Mouse (Mus musculus): ENCODE measurements around the gene Cbx6. TPM values are rescaled to one million over a fixed set of nuclear protein-coding genes. Genes with fewer than 3 reads are reported as not detected.
"Not testable (repeated sequence)": the region's sequence is repeated elsewhere in the genome, so short reads cannot be mapped to it uniquely, and the experiment has no call there.

Gene Cbx6
- polyA plus RNA-seq, 1 experiment from 2014 or later: 24.0 TPM

- no peaks in the 10 kb centered on the region for H3K27me3 ChIP-seq (ENCODE audit: low read depth, poor library complexity, severe bottlenecking)
- WGBS: 90% methylated on average over 14 of the region's 14 CpGs
- H3K36me3 ChIP-seq: peaks cover 82% of the 10 kb centered on the region
- no peak overlapping the region for H3K4me3 ChIP-seq
- no peaks in the 10 kb centered on the region for H3K9me3 ChIP-seq (replicated peaks)
- no peak for DNase-seq (ENCODE audit: low spot score)
- peak overlapping the region; percentile 42; the same call in 1 of the 2 replicates for H3K27ac ChIP-seq (replicated peaks)
- peaks cover 81% of the 10 kb centered on the region for H3K4me1 ChIP-seq
Measured at GRCm38 (mm10) chr15:79827061-79827777, 7.3 kb downstream of the Cbx6 start.

DNA sequence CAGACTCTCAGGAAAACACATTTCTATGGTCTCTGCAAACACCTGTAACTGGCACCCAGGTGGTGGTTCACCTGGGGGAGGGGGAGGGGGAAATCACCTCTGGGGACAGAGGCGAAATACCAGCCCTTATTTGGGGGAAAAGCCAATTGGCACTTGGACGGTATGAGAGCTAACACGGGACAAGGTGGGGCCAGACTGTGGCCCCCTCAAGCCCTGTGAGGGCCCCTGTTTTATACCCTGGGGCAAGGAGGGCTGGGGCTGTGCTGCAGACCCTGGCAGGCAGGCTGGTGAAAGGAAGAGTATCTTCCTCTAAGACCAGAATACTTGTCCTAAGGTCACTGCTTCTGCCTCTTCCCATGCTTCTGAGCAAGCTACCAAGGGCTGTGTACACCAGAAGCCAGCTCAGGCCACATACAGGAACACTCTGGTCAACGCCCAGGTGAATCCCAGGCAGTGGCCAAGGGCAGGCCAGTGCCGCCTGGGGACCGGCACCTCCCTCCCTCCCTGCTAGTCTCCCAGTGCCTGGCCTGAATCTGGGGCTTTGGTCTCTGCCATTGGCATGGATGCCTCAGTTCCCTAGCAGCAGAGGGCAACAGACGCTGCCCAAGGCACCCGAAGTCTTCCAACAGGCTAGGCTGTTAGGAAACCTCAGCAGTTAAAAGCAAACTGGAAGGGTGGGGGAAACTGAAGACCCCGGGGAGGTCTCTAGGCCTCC is 8.1 kb downstream of the Cbx6 start:
- Histone ChIP-seq H3K4me3 (no peak overlapping the region), H3K27ac (replicated peaks) (no peak overlapping the region), H3K27me3 (ENCODE audit: low read depth, poor library complexity, severe bottlenecking) (no peaks in the 10 kb centered on the region), H3K9me3 (replicated peaks) (no peaks in the 10 kb centered on the region), H3K4me1 (peaks cover 75% of the 10 kb centered on the region), H3K36me3 (peaks cover 77% of the 10 kb centered on the region)
- DNase-seq (ENCODE audit: low spot score): no peak
- WGBS: 88% methylated on average over 9 of the region's 9 CpGs

DNA sequence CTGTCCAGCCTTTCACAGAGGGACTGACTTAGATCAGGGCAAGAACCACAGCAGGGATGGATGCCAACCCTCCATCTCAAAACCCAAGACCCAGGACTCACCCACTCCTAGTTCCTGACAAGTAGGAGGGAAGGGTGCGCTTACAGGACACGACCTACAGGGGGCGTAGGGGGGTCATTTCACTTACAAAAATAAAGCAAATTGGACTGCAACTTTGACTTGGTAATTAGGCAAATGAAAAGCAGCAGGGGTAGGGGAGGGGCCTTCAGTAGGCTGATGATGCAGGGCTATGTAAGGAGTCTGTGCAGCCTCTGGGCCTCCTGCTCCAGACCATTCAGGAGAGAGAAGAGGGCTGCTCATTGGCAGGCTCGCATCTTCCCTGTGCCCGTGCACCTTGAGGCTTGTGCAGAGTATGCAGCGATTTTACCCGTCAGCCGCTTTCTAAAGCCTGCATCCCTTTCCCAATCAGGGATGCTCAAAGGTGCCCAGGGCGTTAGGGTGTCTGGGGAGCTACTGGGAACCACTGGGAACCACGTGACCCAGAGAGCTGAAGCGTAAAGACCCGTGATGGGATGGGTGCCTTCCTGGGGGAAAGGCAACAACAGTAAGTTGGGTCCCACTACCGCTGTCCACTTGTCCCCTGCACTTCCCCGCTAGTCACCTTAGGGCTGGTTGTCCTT is 9.2 kb downstream of the Cbx6 start:
- Histone ChIP-seq H3K27me3 (ENCODE audit: low read depth, poor library complexity, severe bottlenecking) (no peaks in the 10 kb centered on the region), H3K36me3 (peaks cover 73% of the 10 kb centered on the region), H3K4me3 (no peak overlapping the region), H3K27ac (replicated peaks) (no peak overlapping the region), H3K9me3 (replicated peaks) (no peaks in the 10 kb centered on the region), H3K4me1 (peaks cover 66% of the 10 kb centered on the region)
- DNase-seq (ENCODE audit: low spot score): peak; percentile 44
- 61% methylated on average over 14 of the region's 14 CpGs for WGBS

DNA sequence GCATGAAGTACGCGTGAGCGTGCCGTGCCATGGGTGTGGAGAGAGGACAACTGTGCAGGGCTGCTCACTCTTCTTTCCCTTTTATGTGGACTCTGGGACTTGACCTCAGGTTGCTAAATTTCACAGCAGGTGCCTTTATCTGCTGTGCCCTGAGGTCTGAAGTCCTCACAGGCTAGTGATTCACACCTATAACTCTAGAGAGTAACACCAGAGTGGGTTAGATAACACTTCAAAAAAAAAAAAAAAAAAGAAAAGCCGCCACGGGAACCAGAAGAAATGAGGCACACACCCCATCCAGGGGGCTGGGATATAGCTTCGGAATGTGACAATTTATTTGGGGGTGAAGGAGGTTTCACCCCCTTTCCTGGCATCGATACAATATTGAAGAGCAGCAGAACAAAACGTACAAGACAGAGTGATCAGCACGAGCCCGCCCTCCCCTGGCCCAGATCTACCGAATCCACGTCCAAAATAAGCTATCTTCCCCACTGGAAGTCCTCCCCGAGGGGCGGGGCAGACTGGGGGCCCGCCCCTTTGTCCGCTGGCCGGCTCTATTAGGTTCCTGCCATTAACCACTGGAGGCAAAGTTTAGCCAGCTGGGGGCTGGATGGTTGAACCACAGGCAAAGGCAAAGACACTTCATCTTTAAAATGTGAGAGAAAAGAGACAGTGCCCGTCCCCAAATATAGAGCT is 10.8 kb downstream of the Cbx6 start:
- Histone ChIP-seq H3K36me3 (peaks cover 63% of the 10 kb centered on the region), H3K27ac (replicated peaks) (no peak overlapping the region)

GRCm38 (mm10) chr15:79822265-79823199 is 12.0 kb downstream of the Cbx6 start:
- Histone ChIP-seq H3K4me1 (peaks cover 38% of the 10 kb centered on the region), H3K36me3 (peaks cover 51% of the 10 kb centered on the region), H3K4me3 (no peak overlapping the region), H3K27me3 (ENCODE audit: low read depth, poor library complexity, severe bottlenecking) (no peaks in the 10 kb centered on the region), H3K27ac (replicated peaks) (no peak overlapping the region), H3K9me3 (replicated peaks) (0 out of 2 replicates have a peak, but pooled peaks cover 5% of the 10 kb centered on the region)
- DNase-seq (ENCODE audit: low spot score): no peak
- WGBS: 77% methylated on average over 13 of the region's 13 CpGs

More for the DNA sequence above, 10.8 kb downstream of the Cbx6 start:
- no peak overlapping the region for H3K4me3 ChIP-seq
- H3K27me3 ChIP-seq (ENCODE audit: low read depth, poor library complexity, severe bottlenecking): no peaks in the 10 kb centered on the region
- DNase-seq (ENCODE audit: low spot score): no peak
- 79% methylated on average over 19 of the region's 19 CpGs for WGBS
- peaks cover 50% of the 10 kb centered on the region for H3K4me1 ChIP-seq
- H3K9me3 ChIP-seq (replicated peaks): no peaks in the 10 kb centered on the region

DNA sequence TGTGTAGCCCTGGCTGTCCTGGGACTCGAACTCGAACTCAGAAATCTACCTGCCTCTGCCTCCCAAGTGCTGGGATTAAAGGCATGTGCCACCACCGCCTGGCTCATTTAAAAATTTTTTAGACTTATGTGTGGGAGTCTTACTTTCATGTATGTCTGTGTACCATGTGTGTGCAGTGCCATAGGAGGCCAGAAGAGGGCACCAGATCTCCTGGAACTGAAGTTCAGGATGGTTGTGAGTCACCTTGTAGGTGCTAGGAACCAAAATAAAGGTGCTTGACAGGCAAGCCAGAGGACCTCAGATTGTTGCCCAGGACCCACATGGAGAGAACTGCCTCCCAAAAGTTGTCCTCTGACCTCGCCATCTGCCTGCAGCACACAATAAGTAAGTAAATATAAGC is 16.2 kb downstream of the Cbx6 start:
- WGBS: 87% methylated on average over 4 of the region's 4 CpGs
- Histone ChIP-seq H3K9me3 (replicated peaks) (0 out of 2 replicates have a peak, but pooled peaks cover 5% of the 10 kb centered on the region), H3K4me1 (peaks cover 31% of the 10 kb centered on the region), H3K4me3 (no peak overlapping the region), H3K27ac (replicated peaks) (no peak overlapping the region), H3K27me3 (ENCODE audit: low read depth, poor library complexity, severe bottlenecking) (no peaks in the 10 kb centered on the region), H3K36me3 (peaks cover 12% of the 10 kb centered on the region)
- DNase-seq (ENCODE audit: low spot score): no peak

GRCm38 (mm10) chr15:79813666-79814258 is 20.7 kb downstream of the Cbx6 start:
- peaks cover 20% of the 10 kb centered on the region; the same call in 1 of the 2 replicates for H3K27me3 ChIP-seq (ENCODE audit: low read depth, poor library complexity, severe bottlenecking)
- DNase-seq (ENCODE audit: low spot score): no peak
- H3K36me3 ChIP-seq: no peaks in the 10 kb centered on the region
- H3K27ac ChIP-seq (replicated peaks): no peak overlapping the region
- no peak overlapping the region for H3K4me3 ChIP-seq
- 0 out of 2 replicates have a peak, but pooled peaks cover 5% of the 10 kb centered on the region for H3K9me3 ChIP-seq (replicated peaks)
- H3K4me1 ChIP-seq: peaks cover 20% of the 10 kb centered on the region
- WGBS: 56% methylated on average over 8 of the region's 8 CpGs

DNA sequence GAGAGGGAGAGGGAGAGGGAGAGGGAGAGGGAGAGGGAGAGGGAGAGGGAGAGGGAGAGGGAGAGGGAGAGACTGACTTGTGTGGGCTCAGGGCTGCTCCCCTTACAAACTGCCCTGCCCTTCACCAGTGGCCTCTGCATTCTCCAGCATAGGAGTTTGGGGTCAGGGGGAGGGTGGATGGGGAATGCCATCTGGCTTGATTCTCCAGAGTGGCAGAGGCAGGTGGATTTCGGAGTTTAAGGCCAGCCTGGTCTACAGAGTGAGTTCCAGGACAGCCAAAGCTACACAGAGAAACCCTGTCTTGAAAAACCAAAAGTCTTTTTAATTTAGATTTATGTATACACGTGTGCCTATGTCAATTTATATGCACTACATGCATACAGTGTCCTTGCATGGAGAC is 21.6 kb downstream of the Cbx6 start:
- DNase-seq (ENCODE audit: low spot score); H3K9me3 ChIP-seq (replicated peaks); H3K4me3 ChIP-seq; H3K36me3 ChIP-seq; H3K27ac ChIP-seq (replicated peaks): not testable (repeated sequence)
- peaks cover 20% of the 10 kb centered on the region for H3K4me1 ChIP-seq
- WGBS: 66% methylated on average over 2 of the region's 2 CpGs
- H3K27me3 ChIP-seq (ENCODE audit: low read depth, poor library complexity, severe bottlenecking): peaks cover 27% of the 10 kb centered on the region; the same call in 1 of the 2 replicates

DNA sequence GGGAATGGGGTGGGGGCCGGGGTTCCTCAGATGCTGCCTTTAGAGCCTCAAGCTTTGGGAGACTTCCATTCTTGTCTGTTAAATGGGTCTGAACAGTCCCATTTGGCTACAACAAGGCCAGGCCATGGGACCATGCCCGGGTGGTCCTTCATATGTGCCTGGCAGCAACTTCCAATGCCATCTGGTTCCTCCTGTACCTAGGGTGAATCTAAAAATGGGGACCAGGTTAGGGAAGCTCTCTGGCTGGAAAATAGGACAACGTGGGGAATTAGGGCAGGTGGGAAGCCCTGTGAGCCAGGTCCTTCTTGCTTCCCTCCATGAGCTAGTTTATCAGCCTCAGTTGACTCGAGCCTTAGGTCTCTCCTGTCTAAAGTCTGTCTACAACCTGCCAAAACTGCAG is 23.5 kb downstream of the Cbx6 start:
- H3K4me1 ChIP-seq: peaks cover 20% of the 10 kb centered on the region
- H3K36me3 ChIP-seq: no peaks in the 10 kb centered on the region
- H3K9me3 ChIP-seq (replicated peaks): no peaks in the 10 kb centered on the region
- peaks cover 45% of the 10 kb centered on the region for H3K27me3 ChIP-seq (ENCODE audit: low read depth, poor library complexity, severe bottlenecking)
- no peak overlapping the region for H3K27ac ChIP-seq (replicated peaks)
- H3K4me3 ChIP-seq: no peak overlapping the region
- WGBS: 80% methylated on average over 4 of the region's 4 CpGs
- DNase-seq (ENCODE audit: low spot score): no peak

DNA sequence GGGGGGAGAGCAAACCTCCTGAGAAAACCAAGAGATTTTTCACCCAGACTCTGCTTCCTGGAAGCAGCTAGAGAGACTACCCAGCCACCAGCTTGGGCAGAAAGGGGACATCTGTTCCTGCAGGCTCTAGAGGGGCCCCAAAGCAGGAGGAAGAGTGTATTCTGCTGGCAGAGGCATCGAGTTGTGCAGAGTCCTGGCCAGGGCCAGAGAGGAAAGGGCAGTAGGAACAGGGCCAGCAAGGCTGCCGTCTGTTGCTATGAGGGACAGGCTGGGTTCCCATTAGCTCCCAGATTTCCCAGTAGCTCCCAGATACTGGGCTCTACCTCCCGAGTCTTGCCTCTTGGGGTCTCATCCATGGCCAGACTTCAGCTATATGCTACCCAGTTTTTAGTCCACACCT is 24.4 kb downstream of the Cbx6 start:
- WGBS: 78% methylated on average over 3 of the region's 3 CpGs
- H3K27ac ChIP-seq (replicated peaks): no peak overlapping the region
- H3K4me1 ChIP-seq: peaks cover 15% of the 10 kb centered on the region
- no peak overlapping the region for H3K4me3 ChIP-seq
- no peak for DNase-seq (ENCODE audit: low spot score)
- no peaks in the 10 kb centered on the region for H3K36me3 ChIP-seq
- H3K9me3 ChIP-seq (replicated peaks): no peaks in the 10 kb centered on the region
- H3K27me3 ChIP-seq (ENCODE audit: low read depth, poor library complexity, severe bottlenecking): peaks cover 54% of the 10 kb centered on the region

GRCm38 (mm10) chr15:79808658-79809057 is 25.8 kb downstream of the Cbx6 start:
- no peak overlapping the region for H3K4me3 ChIP-seq
- peaks cover 69% of the 10 kb centered on the region for H3K27me3 ChIP-seq (ENCODE audit: low read depth, poor library complexity, severe bottlenecking)
- H3K4me1 ChIP-seq: peaks cover 20% of the 10 kb centered on the region
- no peak for DNase-seq (ENCODE audit: low spot score)
- no peak overlapping the region for H3K27ac ChIP-seq (replicated peaks)
- WGBS: 61% methylated on average over 5 of the region's 5 CpGs
- no peaks in the 10 kb centered on the region for H3K36me3 ChIP-seq
- no peaks in the 10 kb centered on the region for H3K9me3 ChIP-seq (replicated peaks)

Measured in midbrain, embryonic 10.5 days (tissue).